Mouse (Mus musculus) lung, postnatal 0 days (tissue): ENCODE data around the gene Arhgef10l. TPM values are rescaled to one million over a fixed set of nuclear protein-coding genes. Genes with fewer than 3 reads are reported as not detected.

ENCODE experiments used
- ATAC-seq: fragments of 200-750 bp; cut with Nextera tagmentation; 2 replicates; pipeline ENCODE4 v1.8.0; 2017; ENCODE audit warnings: moderate library complexity
- DNase-seq: peaks from one replicate; pipeline ENCODE4 v3.0.0-alpha.2; 2016; ENCODE audit warnings: low spot score
- H3K27ac ChIP-seq: fragments of 300-500 bp; sonication (generic); 2 replicates; pipeline ENCODE4 v1.5.1; 2014; ENCODE audit warnings: antibody characterized with exemption, mild to moderate bottlenecking, low read length, mixed read lengths
- H3K27me3 ChIP-seq: fragments of 300-500 bp; sonication (generic); replicated peaks from 2 replicates; pipeline ENCODE4 v1.6.1; 2014; ENCODE audit warnings: low read length, mixed read lengths; ENCODE audit not compliant: insufficient read depth
- H3K36me3 ChIP-seq: fragments of 300-500 bp; sonication (generic); 2 replicates; pipeline ENCODE4 v1.6.1; 2014; ENCODE audit warnings: low read length, mixed read lengths; ENCODE audit not compliant: insufficient read depth
- H3K4me1 ChIP-seq: fragments of 300-500 bp; sonication (generic); 2 replicates; pipeline ENCODE4 v1.6.1; 2014; ENCODE audit warnings: antibody characterized with exemption, low read depth, low read length, mixed read lengths; ENCODE audit not compliant: insufficient read depth
- H3K4me2 ChIP-seq: fragments of 300-500 bp; sonication (generic); replicated peaks from 2 replicates; pipeline ENCODE4 v1.6.1; 2014; ENCODE audit warnings: low read depth, mild to moderate bottlenecking, low read length, moderate library complexity, mixed read lengths
- H3K4me3 ChIP-seq: fragments of 300-500 bp; sonication (generic); 2 replicates; pipeline ENCODE4 v1.5.1; 2014; ENCODE audit warnings: low read depth, low read length
- H3K9ac ChIP-seq: fragments of 300-500 bp; sonication (generic); replicated peaks from 2 replicates; pipeline ENCODE4 v1.6.1; 2014; ENCODE audit warnings: low read depth, mild to moderate bottlenecking
- H3K9me3 ChIP-seq: fragments of 300-500 bp; sonication (generic); 2 replicates; pipeline ENCODE4 v1.6.1; 2016; ENCODE audit warnings: low read length, mixed read lengths
- CTCF ChIP-seq: IDR thresholded peaks from 2 replicates; pipeline ENCODE4 v1.5.1; 2016; ENCODE audit warnings: antibody characterized with exemption, mild to moderate bottlenecking
- EP300 ChIP-seq: IDR thresholded peaks from 2 replicates; pipeline ENCODE4 v1.6.1; 2016; ENCODE audit warnings: antibody characterized with exemption, mild to moderate bottlenecking, control low read depth
- WGBS: fragments of 180-500 bp; shearing (Covaris S2); extraction: QIAGEN DNeasy Blood & Tissue Kit; methylation state at CpG from one replicate; pipeline ENCODE4 v1.1.7; 2014; 5-methylcytosine and 5-hydroxymethylcytosine counted together
- polyA plus RNA-seq: library from polyadenylated mRNA; unstranded; fragments of >200 nt; fragmentation: Nextera tagmentation; extraction: Ambion mirVana; gene quantifications from 2 replicates; pipeline ENCODE4 v1.2.1, GENCODE M21; 2015

Gene Arhgef10l
- polyA plus RNA-seq, 1 experiment from 2014 or later = 9.3 TPM

GRCm38 (mm10) chr4:140695146-140695545 is 29.3 kb upstream of the Arhgef10l start:
- Histone ChIP-seq H3K36me3 (no peaks in the 10 kb centered on the region), H3K4me2 (no peak overlapping the region), H3K9me3 (no peaks in the 10 kb centered on the region), H3K4me3 (no peak overlapping the region), H3K9ac (no peak overlapping the region), H3K27me3 (no peaks in the 10 kb centered on the region), H3K27ac (no peak overlapping the region), H3K4me1 (no peaks in the 10 kb centered on the region)
- no peak for ATAC-seq
- no peak for TF ChIP-seq CTCF
- 74% methylated on average over 7 of the region's 7 CpGs for WGBS
- DNase-seq = no peak

GRCm38 (mm10) chr4:140694551-140695060 is 28.8 kb upstream of the Arhgef10l start:
- no peaks in the 10 kb centered on the region for H3K4me1 ChIP-seq
- H3K9ac ChIP-seq = no peak overlapping the region
- no peak for DNase-seq
- WGBS = 57% methylated on average over 1 of the region's 1 CpGs
- ATAC-seq = no peak
- TF ChIP-seq CTCF (no peak), EP300 (no peak)
- no peaks in the 10 kb centered on the region for H3K9me3 ChIP-seq
- H3K36me3 ChIP-seq = no peaks in the 10 kb centered on the region
- no peak overlapping the region for H3K4me3 ChIP-seq
- H3K27me3 ChIP-seq = no peaks in the 10 kb centered on the region
- H3K4me2 ChIP-seq = no peak overlapping the region
- H3K27ac ChIP-seq = no peak overlapping the region

GRCm38 (mm10) chr4:140693513-140693912 is 27.7 kb upstream of the Arhgef10l start:
- Histone ChIP-seq H3K4me3 (no peak overlapping the region), H3K4me1 (no peaks in the 10 kb centered on the region), H3K9ac (no peak overlapping the region), H3K27ac (no peak overlapping the region), H3K9me3 (no peaks in the 10 kb centered on the region), H3K4me2 (no peak overlapping the region), H3K36me3 (no peaks in the 10 kb centered on the region), H3K27me3 (no peaks in the 10 kb centered on the region)
- ATAC-seq (no peak), DNase-seq (no peak)
- WGBS = 47% methylated on average over 4 of the region's 4 CpGs
- no peak for TF ChIP-seq EP300
- TF ChIP-seq CTCF = no peak

GRCm38 (mm10) chr4:140691481-140691880 is 25.7 kb upstream of the Arhgef10l start:
- no peak for DNase-seq
- Histone ChIP-seq H3K27ac (no peak overlapping the region), H3K4me1 (no peaks in the 10 kb centered on the region), H3K9ac (no peak overlapping the region), H3K27me3 (no peaks in the 10 kb centered on the region), H3K36me3 (no peaks in the 10 kb centered on the region), H3K9me3 (no peaks in the 10 kb centered on the region), H3K4me3 (no peak overlapping the region), H3K4me2 (no peak overlapping the region)
- ATAC-seq = no peak
- TF ChIP-seq CTCF (no peak), EP300 (no peak)
- 62% methylated on average over 7 of the region's 7 CpGs for WGBS

GRCm38 (mm10) chr4:140689873-140690655 is 24.3 kb upstream of the Arhgef10l start:
- Histone ChIP-seq H3K4me3 (no peak overlapping the region), H3K27ac (no peak overlapping the region), H3K4me1 (no peaks in the 10 kb centered on the region), H3K9me3 (no peaks in the 10 kb centered on the region), H3K9ac (no peak overlapping the region), H3K27me3 (no peaks in the 10 kb centered on the region), H3K36me3 (no peaks in the 10 kb centered on the region), H3K4me2 (0 out of 2 replicates have a peak overlapping the region, but pooled peaks have one; percentile 3)
- ATAC-seq (peak; percentile 32), DNase-seq (no peak)
- TF ChIP-seq CTCF (no peak), EP300 (no peak)
- 44% methylated on average over 16 of the region's 16 CpGs for WGBS

- Histone ChIP-seq H3K36me3 (no peaks in the 10 kb centered on the region), H3K4me2 (no peak overlapping the region), H3K9ac (no peak overlapping the region), H3K4me1 (0 out of 2 replicates have a peak, but pooled peaks cover 5% of the 10 kb centered on the region), H3K4me3 (no peak overlapping the region), H3K9me3 (no peaks in the 10 kb centered on the region), H3K27ac (no peak overlapping the region), H3K27me3 (no peaks in the 10 kb centered on the region)
- TF ChIP-seq EP300 (no peak), CTCF (no peak)
- no peak for ATAC-seq
- 60% methylated on average over 5 of the region's 5 CpGs for WGBS
- DNase-seq = no peak
Observed at GRCm38 (mm10) chr4:140688826-140689425, 23.1 kb upstream of the Arhgef10l start.
